Mouse (Mus musculus) myocyte (in vitro differentiated cells): ENCODE measurements around the gene Rptor.

Experiments used
- CEBPB ChIP-seq: IDR thresholded peaks from 2 replicates; pipeline ENCODE4 v1.6.1; 2011; ENCODE audit warnings: mild to moderate bottlenecking, moderate library complexity; ENCODE audit not compliant: poor library complexity, insufficient read depth, severe bottlenecking
- MAX ChIP-seq: IDR thresholded peaks from one replicate; pipeline ENCODE4 v1.6.1; 2011; ENCODE audit warnings: low read depth, mild to moderate bottlenecking, control low read depth
- MYOD1 ChIP-seq, 3 experiments: IDR thresholded peaks; one replicate each; pipeline ENCODE4 v1.6.1; 2011; ENCODE audit warnings: control low read depth in 2 of 3, low read depth in 2 of 3, mild to moderate bottlenecking in 2 of 3, moderate library complexity in 1 of 3; ENCODE audit not compliant: insufficient read length in 2 of 3, control insufficient read depth in 1 of 3
- POLR2A ChIP-seq: IDR thresholded peaks from one replicate; pipeline ENCODE4 v1.6.1; 2011; ENCODE audit warnings: low read depth, mild to moderate bottlenecking, control low read depth, moderate library complexity; ENCODE audit not compliant: insufficient read length
- TCF12 ChIP-seq: IDR thresholded peaks from one replicate; pipeline ENCODE4 v1.6.1; 2011; ENCODE audit warnings: mild to moderate bottlenecking, control low read depth; ENCODE audit not compliant: poor library complexity, insufficient read depth, severe bottlenecking

DNA sequence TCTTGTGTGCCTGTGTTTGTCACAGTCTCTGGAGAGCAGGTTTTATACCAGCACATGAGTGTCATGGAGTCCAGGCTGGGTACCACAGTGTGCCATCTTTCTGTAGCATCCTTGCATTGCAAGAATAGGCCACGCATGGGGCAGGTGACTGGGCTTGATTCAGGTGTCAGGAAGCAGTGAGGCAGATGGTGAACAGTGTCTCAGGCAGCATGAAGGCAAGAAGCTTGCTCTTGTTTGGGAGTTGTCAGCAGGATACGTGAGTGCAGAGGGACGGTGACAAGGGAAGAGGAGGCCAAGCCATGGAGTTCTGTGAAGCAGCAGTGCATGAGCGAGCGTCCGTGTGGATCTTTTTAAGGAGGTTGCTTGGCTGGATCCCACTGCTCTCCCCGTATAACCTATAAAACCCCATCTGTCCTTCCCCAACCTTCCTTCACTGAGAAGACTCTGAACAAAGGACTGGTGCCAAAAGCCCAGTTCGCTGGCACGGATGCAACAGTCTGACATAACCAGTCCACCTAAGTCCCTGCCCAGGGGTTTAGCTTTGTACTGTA is 39.2 kb downstream of the Rptor start:
- TF ChIP-seq TCF12, result no peak
- no peak for TF ChIP-seq MYOD1 (IDR thresholded peaks at IDR 0.05; ENCODE audit: control insufficient read depth in 1 of 3, insufficient read length in 2 of 3, low read depth in 2 of 3)
- no peak for TF ChIP-seq POLR2A
- no peak for TF ChIP-seq MAX
- no peak for TF ChIP-seq CEBPB
